Mouse (Mus musculus): ENCODE data around the gene Rnf39. TPM values are rescaled to one million over a fixed set of nuclear protein-coding genes. Genes with fewer than 3 reads are reported as not detected.

Rnf39 gene
- polyA plus RNA-seq, 1 experiment from 2014 or later: not detected

GRCm38 (mm10) chr17:36922715-36923114 lies 20.0 kb upstream of the Rnf39 start:
- H3K27ac ChIP-seq: no peak overlapping the region
- WGBS (ENCODE audit: missing documents): 91% methylated on average over 4 of the region's 4 CpGs

GRCm38 (mm10) chr17:36923491-36923890 lies 19.2 kb upstream of the Rnf39 start:
- no peak overlapping the region for H3K4me3 ChIP-seq (ENCODE audit: inconsistent target)
- no peaks in the 10 kb centered on the region for H3K36me3 ChIP-seq (ENCODE audit: inconsistent target)
- no peak overlapping the region for H3K27ac ChIP-seq
- WGBS (ENCODE audit: missing documents): 94% methylated on average over 4 of the region's 4 CpGs
- H3K79me2 ChIP-seq (ENCODE audit: inconsistent target): no peaks in the 10 kb centered on the region

More at GRCm38 (mm10) chr17:36922715-36923114, 20.0 kb upstream of the Rnf39 start:
- Histone ChIP-seq H3K36me3 (ENCODE audit: inconsistent target) (no peaks in the 10 kb centered on the region), H3K79me2 (ENCODE audit: inconsistent target) (no peaks in the 10 kb centered on the region), H3K4me3 (ENCODE audit: inconsistent target) (no peak overlapping the region)

- WGBS (ENCODE audit: missing documents): 90% methylated on average over 10 of the region's 10 CpGs
- Histone ChIP-seq H3K27ac (no peak overlapping the region), H3K79me2 (ENCODE audit: inconsistent target) (no peaks in the 10 kb centered on the region), H3K4me3 (ENCODE audit: inconsistent target) (no peak overlapping the region), H3K36me3 (ENCODE audit: inconsistent target) (no peaks in the 10 kb centered on the region)
These were observed 15.1 kb upstream of the Rnf39 start for GRCm38 (mm10) chr17:36927496-36928120.

DNA sequence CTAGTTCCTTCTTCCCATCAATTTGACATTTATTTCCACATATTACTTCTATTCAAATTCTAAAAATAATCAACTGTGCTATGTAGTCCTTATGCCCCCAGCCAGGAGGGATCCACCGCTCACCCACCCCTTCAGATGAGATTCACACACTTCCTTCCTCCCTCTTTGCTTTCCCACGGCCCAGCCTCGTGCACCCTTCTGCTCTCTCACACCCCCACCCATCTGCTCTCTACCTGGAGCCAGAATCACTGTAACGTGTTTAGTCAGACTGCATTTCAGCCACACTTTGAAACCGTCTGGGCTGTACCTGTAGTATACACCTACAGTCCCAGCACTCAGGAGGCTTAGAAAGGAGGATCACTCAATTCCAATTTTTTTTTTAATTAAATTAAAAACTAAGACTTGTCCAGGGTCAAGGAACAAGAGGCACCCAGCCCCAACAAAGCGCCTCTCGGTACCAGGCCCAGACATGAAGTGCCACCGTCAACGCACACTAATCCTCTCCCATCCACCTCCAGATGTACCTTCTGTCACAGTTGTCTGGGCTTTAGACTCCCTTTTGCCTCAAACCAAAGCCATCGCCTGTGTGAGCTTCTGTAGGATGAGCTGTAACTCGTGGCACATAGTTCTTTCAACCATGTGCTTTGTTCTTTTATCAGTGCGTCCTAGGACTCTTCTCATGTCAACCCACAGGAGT lies 13.3 kb upstream of the Rnf39 start:
- no peak overlapping the region for H3K4me3 ChIP-seq (ENCODE audit: inconsistent target)
- WGBS (ENCODE audit: missing documents): 70% methylated on average over 12 of the region's 12 CpGs
- H3K79me2 ChIP-seq (ENCODE audit: inconsistent target): no peaks in the 10 kb centered on the region
- H3K27ac ChIP-seq: no peak overlapping the region
- no peaks in the 10 kb centered on the region for H3K36me3 ChIP-seq (ENCODE audit: inconsistent target)

DNA sequence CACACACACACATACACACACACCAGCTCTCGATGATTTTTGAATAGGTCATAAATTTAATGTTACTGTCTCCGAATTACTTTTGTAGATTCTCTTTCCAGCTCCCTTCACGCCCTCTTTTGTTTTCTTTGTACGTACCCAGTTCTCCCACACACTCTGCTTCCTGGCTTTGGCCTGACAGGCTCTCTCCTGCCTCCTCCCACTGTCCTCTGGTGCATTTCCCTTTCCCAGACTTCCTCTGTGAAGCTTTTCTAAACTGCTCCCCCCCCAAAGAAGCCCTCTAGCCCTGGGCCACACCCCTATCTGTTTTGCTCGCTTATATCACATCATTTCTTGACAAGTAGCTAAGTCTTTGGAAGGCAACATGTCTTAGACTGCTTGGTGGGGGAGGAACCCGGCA lies 12.5 kb upstream of the Rnf39 start:
- WGBS (ENCODE audit: missing documents): 83% methylated on average over 6 of the region's 6 CpGs
- no peaks in the 10 kb centered on the region for H3K79me2 ChIP-seq (ENCODE audit: inconsistent target)
- no peak overlapping the region for H3K27ac ChIP-seq

DNA sequence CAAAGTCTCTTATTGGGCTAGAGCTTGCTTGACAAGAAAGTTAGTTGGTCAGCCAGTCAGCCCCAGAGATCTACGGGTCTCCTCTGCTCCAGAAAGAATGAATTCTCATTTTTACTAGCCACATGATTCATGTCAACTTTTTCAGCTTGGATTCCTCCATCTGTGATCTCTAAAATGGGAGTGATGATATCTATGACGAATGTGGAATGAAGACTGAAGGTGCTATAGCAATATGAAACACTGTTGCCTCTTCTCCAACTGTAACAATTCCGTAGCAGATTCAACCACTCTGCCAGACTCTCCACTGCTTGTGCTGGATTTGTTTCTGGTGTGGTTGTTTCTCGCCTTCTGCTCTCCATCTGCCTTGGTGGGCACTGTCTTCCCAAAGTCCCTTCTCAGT lies 11.6 kb upstream of the Rnf39 start:
- Histone ChIP-seq H3K27ac (no peak overlapping the region), H3K36me3 (ENCODE audit: inconsistent target) (no peaks in the 10 kb centered on the region), H3K79me2 (ENCODE audit: inconsistent target) (no peaks in the 10 kb centered on the region), H3K4me3 (ENCODE audit: inconsistent target) (no peak overlapping the region)
- WGBS (ENCODE audit: missing documents): 84% methylated on average over 4 of the region's 4 CpGs

More for the DNA sequence above, 12.5 kb upstream of the Rnf39 start:
- H3K4me3 ChIP-seq (ENCODE audit: inconsistent target): no peak overlapping the region
- H3K36me3 ChIP-seq (ENCODE audit: inconsistent target): no peaks in the 10 kb centered on the region

- Histone ChIP-seq H3K36me3 (ENCODE audit: inconsistent target) (no peaks in the 10 kb centered on the region), H3K79me2 (ENCODE audit: inconsistent target) (no peaks in the 10 kb centered on the region), H3K4me3 (ENCODE audit: inconsistent target) (no peak overlapping the region), H3K27ac (no peak overlapping the region)
- 52% methylated on average over 2 of the region's 2 CpGs for WGBS (ENCODE audit: missing documents)
These were observed 10.9 kb upstream of the Rnf39 start for GRCm38 (mm10) chr17:36931806-36932205.

DNA sequence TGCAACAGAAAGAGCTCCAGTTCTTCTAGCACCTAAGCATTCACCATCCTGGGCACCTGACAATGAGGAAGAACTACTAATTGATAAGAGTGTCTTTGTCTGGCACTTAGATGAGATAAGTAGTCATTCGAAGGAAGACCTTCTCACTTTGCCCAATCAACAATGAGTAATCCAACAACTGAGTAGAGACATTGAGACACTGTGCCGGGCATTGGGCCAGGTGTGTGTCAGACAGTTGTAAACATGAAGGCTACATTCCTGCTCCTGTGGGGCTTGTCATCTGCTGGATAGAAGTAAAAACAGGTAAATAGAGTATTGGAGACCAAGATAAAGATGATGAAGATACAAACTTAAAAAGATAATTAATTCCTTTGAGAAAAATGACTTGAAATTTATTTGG lies 4.7 kb upstream of the Rnf39 start:
- WGBS (ENCODE audit: missing documents): 94% methylated on average over 2 of the region's 2 CpGs
- H3K79me2 ChIP-seq (ENCODE audit: inconsistent target): no peaks in the 10 kb centered on the region
- no peak overlapping the region for H3K27ac ChIP-seq
- no peak overlapping the region for H3K4me3 ChIP-seq (ENCODE audit: inconsistent target)
- no peaks in the 10 kb centered on the region for H3K36me3 ChIP-seq (ENCODE audit: inconsistent target)

DNA sequence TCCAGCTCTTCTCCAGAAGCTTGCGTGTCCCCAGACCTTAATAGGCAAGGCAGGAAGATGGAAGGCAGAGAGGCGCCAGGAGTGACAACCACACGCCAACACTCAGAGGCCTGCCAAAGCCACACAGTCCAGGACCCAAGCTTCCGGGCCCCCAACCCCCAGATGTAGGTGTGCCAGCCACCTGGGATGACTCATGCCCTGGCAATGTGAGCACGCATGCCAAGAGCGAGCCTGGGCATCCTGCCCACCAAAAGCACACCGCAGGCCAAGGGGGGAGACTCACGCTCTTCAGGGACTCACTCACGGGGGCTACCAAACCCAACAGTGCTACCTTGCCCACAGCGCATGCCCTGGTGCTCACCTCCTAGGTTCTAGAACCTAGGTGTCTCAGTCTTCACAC lies 327 bp upstream of the Rnf39 start:
- Histone ChIP-seq H3K27ac (no peak overlapping the region), H3K4me3 (ENCODE audit: inconsistent target) (no peak overlapping the region)
- WGBS (ENCODE audit: missing documents): under 1% methylated on average over 10 of the region's 10 CpGs

GRCm38 (mm10) chr17:36943691-36944090 lies 973 bp downstream of the Rnf39 start:
- Histone ChIP-seq H3K27ac (no peak overlapping the region), H3K4me3 (ENCODE audit: inconsistent target) (no peak overlapping the region), H3K36me3 (ENCODE audit: inconsistent target) (peaks cover under 1% of the 10 kb centered on the region; the same call in 1 of the 2 replicates), H3K79me2 (ENCODE audit: inconsistent target) (no peaks in the 10 kb centered on the region)
- WGBS (ENCODE audit: missing documents): 20% methylated on average over 5 of the region's 5 CpGs

More for the DNA sequence above, 327 bp upstream of the Rnf39 start:
- Histone ChIP-seq H3K36me3 (ENCODE audit: inconsistent target) (no peaks in the 10 kb centered on the region), H3K79me2 (ENCODE audit: inconsistent target) (no peaks in the 10 kb centered on the region)

DNA sequence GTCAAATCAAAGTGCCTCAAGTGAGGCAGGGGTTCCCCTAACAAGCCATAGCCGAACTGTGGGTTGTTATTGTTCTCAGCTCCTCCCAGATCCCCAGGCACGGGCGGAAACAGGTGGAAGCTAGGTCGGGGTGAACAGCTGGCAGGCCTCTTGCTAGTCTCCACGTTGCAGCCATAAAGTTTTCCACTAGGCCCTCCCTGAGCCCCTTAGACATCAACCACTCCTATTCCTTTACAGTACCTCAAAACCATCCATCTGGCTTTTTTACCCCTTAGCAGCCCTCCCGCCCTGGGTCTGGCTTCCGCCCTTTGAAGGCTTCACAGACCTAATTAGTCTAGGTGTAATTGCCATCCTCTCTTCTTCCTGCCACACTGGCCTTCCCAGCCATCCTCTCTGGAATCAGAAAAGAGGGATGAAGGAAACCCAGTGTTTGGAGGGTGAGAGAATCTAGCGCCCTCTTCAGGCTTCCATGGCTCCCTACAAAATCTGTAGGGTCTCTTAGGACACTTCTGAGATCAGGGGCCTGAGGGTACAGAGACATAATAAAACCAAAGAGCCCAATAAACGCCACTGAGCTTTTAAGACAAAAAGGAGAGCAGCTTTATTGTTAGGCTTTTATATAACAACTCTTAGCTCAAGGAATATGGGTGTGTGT lies 1.5 kb downstream of the Rnf39 start:
- Histone ChIP-seq H3K36me3 (ENCODE audit: inconsistent target) (peaks cover 6% of the 10 kb centered on the region; the same call in 1 of the 2 replicates), H3K27ac (no peak overlapping the region), H3K4me3 (ENCODE audit: inconsistent target) (no peak overlapping the region), H3K79me2 (ENCODE audit: inconsistent target) (no peaks in the 10 kb centered on the region)
- 28% methylated on average over 9 of the region's 9 CpGs for WGBS (ENCODE audit: missing documents)

DNA sequence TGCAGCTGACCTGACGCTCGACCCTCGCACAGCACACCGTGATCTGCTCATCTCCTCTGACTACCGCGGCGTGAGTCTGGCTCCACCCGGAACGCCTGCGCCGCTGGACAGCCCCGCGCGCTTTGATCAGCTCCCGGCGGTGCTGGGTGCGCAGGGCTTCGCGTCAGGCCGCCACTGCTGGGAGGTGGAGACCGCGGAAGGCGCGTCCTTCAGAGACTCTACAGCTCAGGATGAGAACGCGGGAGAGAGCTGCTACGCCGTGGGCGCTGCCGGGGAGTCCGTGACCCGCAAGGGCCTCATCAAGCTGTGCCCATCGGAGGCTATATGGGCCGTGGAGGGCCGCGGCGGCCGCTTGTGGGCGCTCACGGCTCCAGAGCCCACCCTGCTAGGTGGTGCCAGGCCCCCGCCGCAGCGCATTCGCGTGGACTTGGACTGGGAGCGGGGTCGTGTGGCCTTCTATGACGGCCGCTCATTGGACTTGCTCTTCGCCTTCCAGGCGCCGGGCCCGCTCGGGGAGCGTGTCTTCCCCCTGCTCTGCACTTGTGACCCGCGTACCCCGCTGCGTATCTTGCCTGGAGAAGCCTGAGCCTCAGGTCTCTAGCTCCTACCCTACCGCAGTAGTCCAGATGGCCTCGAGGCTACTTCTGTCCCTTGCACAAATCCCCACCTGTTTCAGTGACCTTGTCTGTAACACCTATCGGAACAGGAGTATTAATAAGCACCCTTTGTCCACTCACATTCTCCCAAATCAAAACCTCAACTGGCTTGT lies 4.5 kb downstream of the Rnf39 start:
- H3K36me3 ChIP-seq (ENCODE audit: inconsistent target): peaks cover 12% of the 10 kb centered on the region; the same call in 1 of the 2 replicates
- H3K27ac ChIP-seq: no peak overlapping the region
- 3% methylated on average over 62 of the region's 62 CpGs for WGBS (ENCODE audit: missing documents)
- peaks cover 15% of the 10 kb centered on the region for H3K79me2 ChIP-seq (ENCODE audit: inconsistent target)
- no peak overlapping the region for H3K4me3 ChIP-seq (ENCODE audit: inconsistent target)

GRCm38 (mm10) chr17:36948286-36948685 lies 5.6 kb downstream of the Rnf39 start:
- H3K4me3 ChIP-seq (ENCODE audit: inconsistent target): no peak overlapping the region
- H3K36me3 ChIP-seq (ENCODE audit: inconsistent target): peaks cover 12% of the 10 kb centered on the region; the same call in 1 of the 2 replicates
- no peak overlapping the region for H3K27ac ChIP-seq
- WGBS (ENCODE audit: missing documents): 100% methylated on average over 1 of the region's 1 CpGs
- peaks cover 15% of the 10 kb centered on the region for H3K79me2 ChIP-seq (ENCODE audit: inconsistent target)

GRCm38 (mm10) chr17:36949265-36949664 lies 6.5 kb downstream of the Rnf39 start:
- H3K36me3 ChIP-seq (ENCODE audit: inconsistent target): peaks cover 15% of the 10 kb centered on the region; the same call in 1 of the 2 replicates
- no peak overlapping the region for H3K4me3 ChIP-seq (ENCODE audit: inconsistent target)
- H3K27ac ChIP-seq: no peak overlapping the region
- H3K79me2 ChIP-seq (ENCODE audit: inconsistent target): peaks cover 15% of the 10 kb centered on the region
- WGBS (ENCODE audit: missing documents): 98% methylated on average over 8 of the region's 8 CpGs

All from macrophage (primary cell).